Mouse (Mus musculus) testis, adult 2 months (tissue): ENCODE data around the gene 4933416C03Rik.
A peak's percentile ranks its signal among the peaks of the same experiment; 100 is the strongest.

Source experiments
- CTCF ChIP-seq: fragments of 200-500 bp; IDR thresholded peaks from 2 replicates; pipeline ENCODE4 v1.5.1; 2012; ENCODE audit warnings: low read depth, mild to moderate bottlenecking, inconsistent platforms, low read length, moderate library complexity; ENCODE audit not compliant: control insufficient read depth, insufficient read depth, insufficient replicate concordance
- POLR2A ChIP-seq: fragments of 200-500 bp; IDR thresholded peaks from 2 replicates; pipeline ENCODE4 v1.6.1; 2012; ENCODE audit warnings: low read depth, mild to moderate bottlenecking, inconsistent platforms, low read length, moderate library complexity; ENCODE audit not compliant: control insufficient read depth

- no peak for TF ChIP-seq CTCF
- TF ChIP-seq POLR2A: peak; percentile 90
Measured at GRCm38 (mm10) chr10:116113867-116114474, at the start of gene 4933416C03Rik.
